Mouse (Mus musculus): ENCODE data around the gene Bnc2.

Gene Bnc2

GRCm38 (mm10) chr4:84427955-84428354 lies 247.1 kb downstream of the Bnc2 start:
- DNase-seq (ENCODE audit: low spot score in 2 of 2), result no peak

GRCm38 (mm10) chr4:84411431-84411830 lies 263.6 kb downstream of the Bnc2 start:
- no peak for DNase-seq (ENCODE audit: low spot score in 2 of 2)

GRCm38 (mm10) chr4:84407328-84408028 lies 267.6 kb downstream of the Bnc2 start:
- no peak for DNase-seq (ENCODE audit: low spot score in 2 of 2)

GRCm38 (mm10) chr4:84403356-84404145 lies 271.5 kb downstream of the Bnc2 start:
- no peak for DNase-seq (ENCODE audit: low spot score in 2 of 2)

GRCm38 (mm10) chr4:84388991-84389390 lies 286.1 kb downstream of the Bnc2 start:
- no peak for DNase-seq (ENCODE audit: low spot score in 2 of 2)

- no peak for DNase-seq (ENCODE audit: low spot score in 2 of 2)
Measured at GRCm38 (mm10) chr4:84385156-84385555, 289.9 kb downstream of the Bnc2 start.

GRCm38 (mm10) chr4:84379289-84379688 lies 295.8 kb downstream of the Bnc2 start:
- no peak for DNase-seq (ENCODE audit: low spot score in 2 of 2)

GRCm38 (mm10) chr4:84377513-84377912 lies 297.6 kb downstream of the Bnc2 start:
- no peak for DNase-seq (ENCODE audit: low spot score in 2 of 2)

- no peak for DNase-seq (ENCODE audit: low spot score in 2 of 2)
Measured at GRCm38 (mm10) chr4:84362337-84362823, 312.7 kb downstream of the Bnc2 start.

- no peak for DNase-seq (ENCODE audit: low spot score in 2 of 2)
Measured at GRCm38 (mm10) chr4:84361165-84361564, 313.9 kb downstream of the Bnc2 start.

- DNase-seq (ENCODE audit: low spot score in 2 of 2), result no peak
Measured at GRCm38 (mm10) chr4:84359996-84360395, 315.1 kb downstream of the Bnc2 start.

- DNase-seq (ENCODE audit: low spot score in 2 of 2), result no peak
Measured at GRCm38 (mm10) chr4:84358204-84358603, 316.9 kb downstream of the Bnc2 start.

- DNase-seq (ENCODE audit: low spot score in 2 of 2), result no peak
Measured at GRCm38 (mm10) chr4:84357382-84357781, 317.7 kb downstream of the Bnc2 start.

GRCm38 (mm10) chr4:84356468-84357153 lies 318.5 kb downstream of the Bnc2 start:
- DNase-seq (ENCODE audit: low spot score in 2 of 2), result no peak

- DNase-seq (ENCODE audit: low spot score in 2 of 2), result no peak
Measured at GRCm38 (mm10) chr4:84352656-84353055, 322.4 kb downstream of the Bnc2 start.

GRCm38 (mm10) chr4:84349536-84349935 lies 325.5 kb downstream of the Bnc2 start:
- no peak for DNase-seq (ENCODE audit: low spot score in 2 of 2)

GRCm38 (mm10) chr4:84339172-84339571 lies 335.9 kb downstream of the Bnc2 start:
- DNase-seq (ENCODE audit: low spot score in 2 of 2), result no peak

GRCm38 (mm10) chr4:84331995-84332394 lies 343.1 kb downstream of the Bnc2 start:
- DNase-seq (ENCODE audit: low spot score in 2 of 2), result no peak

GRCm38 (mm10) chr4:84331450-84331849 lies 343.6 kb downstream of the Bnc2 start:
- DNase-seq (ENCODE audit: low spot score in 2 of 2), result no peak

GRCm38 (mm10) chr4:84330509-84330908 lies 344.6 kb downstream of the Bnc2 start:
- DNase-seq (ENCODE audit: low spot score in 2 of 2), result no peak

GRCm38 (mm10) chr4:84329651-84330050 lies 345.4 kb downstream of the Bnc2 start:
- DNase-seq (ENCODE audit: low spot score in 2 of 2), result no peak

GRCm38 (mm10) chr4:84324371-84324770 lies 350.7 kb downstream of the Bnc2 start:
- no peak for DNase-seq (ENCODE audit: low spot score in 2 of 2)
